Mouse (Mus musculus) liver, adult 2 months (tissue): ENCODE measurements at regions not wholly inside any gene's neighbourhood (a gene's known extent, or its start where the extent isn't known, plus 50 kb on each side); places are given as distances from the start of the nearest gene placed in this dataset.

Experiments used
- DNase-seq: peaks from one replicate; pipeline ENCODE4 v3.0.0-alpha.2; 2011; ENCODE audit warnings: low read depth, low spot score; ENCODE audit errors: extremely low read depth
- H3K27ac ChIP-seq: fragments of 200-500 bp; replicated peaks from 2 replicates; pipeline ENCODE4 v1.5.1; 2012; ENCODE audit warnings: low read depth, mild to moderate bottlenecking, control low read depth, inconsistent platforms, low read length; ENCODE audit not compliant: insufficient read depth
- H3K27me3 ChIP-seq: fragments of 200-500 bp; 2 replicates; pipeline ENCODE4 v1.6.1; 2012; ENCODE audit warnings: mild to moderate bottlenecking, moderate library complexity, low read length, inconsistent platforms; ENCODE audit not compliant: control insufficient read depth, insufficient read depth
- H3K36me3 ChIP-seq: fragments of 200-500 bp; 2 replicates; pipeline ENCODE4 v1.6.1; 2012; ENCODE audit warnings: low read length, inconsistent platforms; ENCODE audit not compliant: control insufficient read depth, insufficient read depth
- H3K4me1 ChIP-seq: fragments of 200-500 bp; 2 replicates; pipeline ENCODE4 v1.6.1; 2011; ENCODE audit warnings: low read length; ENCODE audit not compliant: control insufficient read depth, insufficient read depth
- H3K4me3 ChIP-seq: fragments of 200-500 bp; 2 replicates; pipeline ENCODE4 v1.5.1; 2011; ENCODE audit warnings: low read depth, mild to moderate bottlenecking, control low read depth, low read length, moderate library complexity; ENCODE audit not compliant: insufficient read depth
- H3K79me2 ChIP-seq: fragments of 200-500 bp; 2 replicates; pipeline ENCODE4 v1.6.1; 2012; ENCODE audit warnings: inconsistent platforms, mild to moderate bottlenecking, low read length, moderate library complexity; ENCODE audit not compliant: control insufficient read depth, insufficient read depth
- H3K9ac ChIP-seq: fragments of 200-500 bp; 2 replicates; pipeline ENCODE4 v1.6.1; 2012; ENCODE audit warnings: low read depth, mild to moderate bottlenecking, control low read depth, inconsistent platforms, low read length
- CTCF ChIP-seq: fragments of 200-500 bp; IDR thresholded peaks from 2 replicates; pipeline ENCODE4 v1.5.1; 2011; ENCODE audit warnings: low read depth, low read length, control low read depth
- POLR2A ChIP-seq: fragments of 200-500 bp; IDR thresholded peaks from 2 replicates; pipeline ENCODE4 v1.6.1; 2011; ENCODE audit warnings: low read length, control low read depth; ENCODE audit not compliant: insufficient read depth; ENCODE audit errors: extremely low read depth
- WGBS: fragments of 180-500 bp; shearing (Covaris S2); methylation state at CpG from one replicate; pipeline ENCODE4 v1.1.7; 2018; 5-methylcytosine and 5-hydroxymethylcytosine counted together

- no peak for DNase-seq
- Histone ChIP-seq H3K9ac (no peak overlapping the region), H3K36me3 (no peaks in the 10 kb centered on the region), H3K79me2 (no peaks in the 10 kb centered on the region), H3K4me1 (no peaks in the 10 kb centered on the region), H3K27me3 (no peaks in the 10 kb centered on the region), H3K27ac (no peak overlapping the region), H3K4me3 (no peak overlapping the region)
- no peak for TF ChIP-seq POLR2A
- no peak for TF ChIP-seq CTCF
- 68% methylated on average over 10 of the region's 10 CpGs for WGBS
These were observed 96.2 kb upstream of the Bank1 start for GRCm38 (mm10) chr3:136421969-136422614.

GRCm38 (mm10) chr3:136405606-136406005, 79.7 kb upstream of the Bank1 start:
- no peak for DNase-seq
- no peak overlapping the region for H3K9ac ChIP-seq
- H3K27ac ChIP-seq = no peak overlapping the region
- WGBS = 83% methylated on average over 8 of the region's 8 CpGs
- no peaks in the 10 kb centered on the region for H3K4me1 ChIP-seq
- no peak overlapping the region for H3K4me3 ChIP-seq
- no peaks in the 10 kb centered on the region for H3K36me3 ChIP-seq
- TF ChIP-seq CTCF = no peak
- no peak for TF ChIP-seq POLR2A
- H3K27me3 ChIP-seq = no peaks in the 10 kb centered on the region
- no peaks in the 10 kb centered on the region for H3K79me2 ChIP-seq

GRCm38 (mm10) chr3:136383282-136383681, 57.4 kb upstream of the Bank1 start:
- TF ChIP-seq CTCF (no peak), POLR2A (no peak)
- Histone ChIP-seq H3K27me3 (no peaks in the 10 kb centered on the region), H3K9ac (no peak overlapping the region), H3K4me1 (no peaks in the 10 kb centered on the region), H3K36me3 (no peaks in the 10 kb centered on the region), H3K4me3 (no peak overlapping the region), H3K27ac (no peak overlapping the region), H3K79me2 (no peaks in the 10 kb centered on the region)
- 73% methylated on average over 4 of the region's 4 CpGs for WGBS
- no peak for DNase-seq

GRCm38 (mm10) chr3:136380644-136381043, 54.8 kb upstream of the Bank1 start:
- H3K79me2 ChIP-seq = no peaks in the 10 kb centered on the region
- 77% methylated on average over 7 of the region's 7 CpGs for WGBS
- H3K27me3 ChIP-seq = no peaks in the 10 kb centered on the region
- no peak overlapping the region for H3K4me3 ChIP-seq
- no peak overlapping the region for H3K27ac ChIP-seq
- TF ChIP-seq CTCF = no peak
- TF ChIP-seq POLR2A = no peak
- H3K36me3 ChIP-seq = no peaks in the 10 kb centered on the region
- H3K9ac ChIP-seq = no peak overlapping the region
- no peaks in the 10 kb centered on the region for H3K4me1 ChIP-seq
- no peak for DNase-seq

GRCm38 (mm10) chr3:136379741-136380398, 54.0 kb upstream of the Bank1 start:
- no peak overlapping the region for H3K4me3 ChIP-seq
- H3K27ac ChIP-seq = no peak overlapping the region
- H3K79me2 ChIP-seq = no peaks in the 10 kb centered on the region
- TF ChIP-seq POLR2A = no peak
- TF ChIP-seq CTCF = no peak
- H3K27me3 ChIP-seq = no peaks in the 10 kb centered on the region
- H3K4me1 ChIP-seq = no peaks in the 10 kb centered on the region
- 81% methylated on average over 6 of the region's 6 CpGs for WGBS
- no peak for DNase-seq
- H3K9ac ChIP-seq = no peak overlapping the region
- no peaks in the 10 kb centered on the region for H3K36me3 ChIP-seq

GRCm38 (mm10) chr3:136376893-136377292, 51.0 kb upstream of the Bank1 start:
- TF ChIP-seq POLR2A = no peak
- TF ChIP-seq CTCF = no peak
- 78% methylated on average over 4 of the region's 4 CpGs for WGBS
- H3K27me3 ChIP-seq = no peaks in the 10 kb centered on the region

More at GRCm38 (mm10) chr3:136376893-136377292, 51.0 kb upstream of the Bank1 start:
- no peaks in the 10 kb centered on the region for H3K36me3 ChIP-seq
- H3K4me3 ChIP-seq = no peak overlapping the region
- no peak overlapping the region for H3K9ac ChIP-seq
- no peaks in the 10 kb centered on the region for H3K4me1 ChIP-seq
- no peaks in the 10 kb centered on the region for H3K79me2 ChIP-seq
- no peak overlapping the region for H3K27ac ChIP-seq
- no peak for DNase-seq
